Mouse (Mus musculus): Measurements from ENCODE around the gene Glipr1l2.
"Not testable (repeated sequence)": the region's sequence is repeated elsewhere in the genome, so short reads cannot be mapped to it uniquely, and the experiment has no call there.

DNA sequence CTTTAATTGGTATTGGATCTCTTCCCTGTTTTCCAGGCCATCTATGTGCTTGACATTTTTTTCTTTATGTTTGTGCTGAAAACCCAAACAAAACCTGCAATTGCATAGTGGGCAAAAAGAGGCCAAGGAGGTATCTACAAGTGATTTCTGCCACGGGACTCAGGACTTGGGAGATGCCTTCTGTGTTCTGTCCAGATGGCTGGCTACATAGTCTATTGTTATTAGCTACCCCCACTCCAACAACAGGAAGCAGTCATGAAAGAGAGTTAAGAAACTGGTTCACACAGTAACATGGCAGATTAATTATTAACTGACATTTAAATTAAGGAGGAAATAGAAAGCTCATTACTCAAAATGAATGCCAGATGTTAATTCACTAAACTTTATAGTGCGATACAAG is 41.9 kb downstream of the Glipr1l2 start:
- not testable (repeated sequence) for TF ChIP-seq CTCF (conservative IDR thresholded peaks at IDR 0.05; ENCODE audit: insufficient read depth, insufficient read length, low read depth, low read length); POLR2A (IDR thresholded peaks at IDR 0.05; ENCODE audit: low read depth, low read length)

All from kidney, adult 2 months (tissue).